Mouse (Mus musculus) retina, adult 2 months (tissue): ENCODE results near the gene Rps15a.
A peak's percentile ranks its signal among the peaks of the same experiment; 100 is the strongest.

ENCODE experiments used
- DNase-seq: peaks from one replicate; pipeline ENCODE4 v3.0.0-alpha.2; 2012; ENCODE audit warnings: low read depth, low spot score

Rps15a gene

GRCm38 (mm10) chr7:118115877-118116568 lies at the start of gene Rps15a:
Rps15a (minus strand) TSS chr7:118116188.
- DNase-seq = peak; percentile 85

GRCm38 (mm10) chr7:118163006-118163405 lies 47.0 kb upstream of the Rps15a start:
- DNase-seq = no peak

GRCm38 (mm10) chr7:118160121-118160520 lies 44.1 kb upstream of the Rps15a start:
- no peak for DNase-seq

- DNase-seq = no peak
These were observed 40.5 kb upstream of the Rps15a start for GRCm38 (mm10) chr7:118156461-118156860.

- DNase-seq = no peak
These were observed 38.2 kb upstream of the Rps15a start for GRCm38 (mm10) chr7:118154150-118154549.

- no peak for DNase-seq
These were observed 27.6 kb upstream of the Rps15a start for GRCm38 (mm10) chr7:118143602-118144001.

- no peak for DNase-seq
These were observed 27.1 kb upstream of the Rps15a start for GRCm38 (mm10) chr7:118143123-118143522.

- no peak for DNase-seq
These were observed 25.3 kb upstream of the Rps15a start for GRCm38 (mm10) chr7:118141271-118141670.

- no peak for DNase-seq
These were observed 19.1 kb upstream of the Rps15a start for GRCm38 (mm10) chr7:118135128-118135527.

GRCm38 (mm10) chr7:118129430-118130041 lies 13.5 kb upstream of the Rps15a start, which contains the start of gene Arl6ip1:
Arl6ip1 (minus strand) TSS chr7:118129662.
- DNase-seq = peak; percentile 90

- no peak for DNase-seq
These were observed 13.0 kb upstream of the Rps15a start for GRCm38 (mm10) chr7:118128925-118129429.

- DNase-seq = no peak
These were observed 10.4 kb upstream of the Rps15a start for GRCm38 (mm10) chr7:118126219-118126875.

GRCm38 (mm10) chr7:118125736-118126135 lies 9.7 kb upstream of the Rps15a start:
- DNase-seq = no peak

GRCm38 (mm10) chr7:118123512-118124411 lies 7.8 kb upstream of the Rps15a start:
- DNase-seq = no peak

- no peak for DNase-seq
These were observed 6.2 kb upstream of the Rps15a start for GRCm38 (mm10) chr7:118122235-118122634.

GRCm38 (mm10) chr7:118120654-118121053 lies 4.7 kb upstream of the Rps15a start:
- DNase-seq = no peak

- DNase-seq = no peak
These were observed 4.0 kb upstream of the Rps15a start for GRCm38 (mm10) chr7:118119946-118120345.

GRCm38 (mm10) chr7:118119142-118119541 lies 3.2 kb upstream of the Rps15a start:
- no peak for DNase-seq

GRCm38 (mm10) chr7:118118426-118118825 lies 2.4 kb upstream of the Rps15a start:
- no peak for DNase-seq

- no peak for DNase-seq
These were observed 1.7 kb upstream of the Rps15a start for GRCm38 (mm10) chr7:118117539-118118210.
